Mouse (Mus musculus): ENCODE data around the gene Heatr5b.
A peak's percentile ranks its signal among the peaks of the same experiment; 100 is the strongest.

Heatr5b gene

DNA sequence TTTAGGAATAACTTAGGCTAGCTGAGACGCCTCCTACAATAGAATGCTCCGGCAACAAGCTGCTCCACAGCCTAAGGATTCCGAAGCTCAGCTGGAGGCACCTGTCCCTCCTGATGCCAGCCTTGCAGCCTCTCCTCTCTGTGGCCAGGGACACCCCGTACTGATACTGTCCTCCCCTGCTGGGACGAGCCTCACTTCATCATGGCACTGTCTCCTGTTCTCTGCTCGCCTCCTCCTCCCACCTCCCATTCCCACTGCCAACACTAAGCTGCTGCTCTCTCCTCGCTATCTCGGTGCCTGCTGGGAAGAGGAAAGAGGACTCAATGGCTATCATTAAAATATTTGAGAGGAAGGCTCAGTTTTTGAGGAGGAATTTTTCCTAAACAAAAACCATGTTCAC lies 67.6 kb downstream of the Heatr5b start:
- no peak for DNase-seq (ENCODE audit: low spot score)

DNA sequence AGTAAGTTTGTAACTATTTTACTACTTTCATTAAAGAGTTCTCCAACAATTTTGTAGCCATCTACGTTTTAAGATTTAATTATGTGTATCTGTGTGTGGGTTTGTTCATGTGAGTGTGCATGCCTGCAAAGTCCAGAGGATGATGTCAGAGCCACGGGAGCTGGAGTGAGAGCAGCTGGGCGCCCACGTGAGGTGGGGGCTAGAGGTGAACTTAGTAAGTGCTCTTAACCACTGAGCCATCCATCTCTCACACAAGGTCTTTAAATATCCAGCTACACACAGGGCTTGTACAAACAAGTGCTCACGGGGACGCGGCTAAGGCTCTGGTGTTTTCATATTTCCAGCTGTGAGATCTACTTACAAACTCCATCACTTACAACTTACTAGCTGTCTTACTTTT lies 69.1 kb downstream of the Heatr5b start:
- no peak for DNase-seq (ENCODE audit: low spot score)

DNA sequence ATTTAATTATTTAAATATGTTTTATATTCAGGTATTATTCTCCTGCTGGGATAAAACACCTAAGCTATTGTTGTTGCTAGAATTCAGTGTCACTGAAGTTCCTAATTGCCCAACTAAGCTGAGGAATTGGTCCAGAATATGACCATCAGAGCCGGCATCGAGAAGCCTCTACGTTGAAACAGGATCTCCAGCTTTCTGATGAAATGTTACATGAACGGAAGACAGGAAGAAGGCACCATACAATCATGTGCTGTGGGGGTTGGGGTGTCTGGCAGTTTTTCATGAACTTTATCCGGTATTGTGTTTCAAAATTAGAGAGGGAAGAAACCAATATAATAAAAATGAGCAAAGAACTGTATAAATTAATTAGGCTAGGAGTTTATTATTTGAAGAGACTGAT lies 71.9 kb downstream of the Heatr5b start:
- no peak for DNase-seq (ENCODE audit: low spot score)

DNA sequence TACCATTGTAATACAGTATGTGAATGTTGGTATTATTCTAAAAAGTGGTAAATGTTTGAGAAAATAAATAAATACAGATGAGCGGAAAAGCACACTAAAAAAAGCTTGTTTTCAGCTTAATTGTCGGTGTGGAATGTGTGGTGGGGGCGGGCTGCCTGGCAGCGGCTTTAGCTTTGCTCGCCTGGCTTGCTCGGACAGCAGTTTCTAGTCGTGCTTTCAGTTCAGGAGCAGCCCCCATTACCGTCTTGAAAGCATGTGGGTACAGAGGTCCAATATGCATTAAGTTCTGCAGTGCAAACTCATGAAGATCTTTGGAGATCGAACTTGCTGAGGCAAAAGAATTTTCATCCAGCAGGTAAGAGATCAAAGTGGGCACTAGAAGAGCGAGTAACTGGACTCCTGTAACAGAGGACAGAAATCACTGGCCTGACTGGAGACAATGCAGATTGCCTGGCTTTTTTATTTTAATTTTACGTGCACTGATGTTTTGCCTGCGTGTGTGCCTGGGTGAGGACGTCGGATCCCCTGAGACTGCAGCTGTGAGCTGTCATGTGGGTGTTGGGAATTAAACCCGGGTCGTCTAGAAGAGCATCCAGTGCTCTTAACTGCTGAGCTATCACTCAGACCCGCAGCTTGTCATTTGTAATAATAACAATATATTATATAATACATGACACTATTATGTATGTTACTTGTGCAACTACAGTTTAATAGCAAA lies 82.1 kb downstream of the Heatr5b start:
- DNase-seq (ENCODE audit: low spot score): no peak

DNA sequence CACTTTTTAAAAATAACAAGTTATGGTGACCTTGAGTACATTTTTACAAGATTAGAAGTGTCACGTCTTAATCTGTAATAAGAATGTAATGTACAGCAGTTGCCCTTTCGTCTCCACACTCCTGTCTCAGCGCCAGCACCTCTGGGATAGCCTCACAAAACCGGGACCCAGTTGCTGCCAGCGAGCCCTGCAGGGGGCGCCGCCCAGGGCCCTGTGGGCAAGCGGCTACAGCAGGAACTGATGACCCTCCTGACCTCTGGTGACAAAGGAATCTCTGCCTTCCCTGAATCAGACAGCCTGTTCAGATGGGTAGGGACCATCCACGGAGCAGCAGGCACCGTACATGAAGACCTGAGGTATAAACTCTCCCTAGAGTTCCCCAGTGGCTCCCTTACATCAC lies 83.1 kb downstream of the Heatr5b start:
- DNase-seq (ENCODE audit: low spot score): no peak

DNA sequence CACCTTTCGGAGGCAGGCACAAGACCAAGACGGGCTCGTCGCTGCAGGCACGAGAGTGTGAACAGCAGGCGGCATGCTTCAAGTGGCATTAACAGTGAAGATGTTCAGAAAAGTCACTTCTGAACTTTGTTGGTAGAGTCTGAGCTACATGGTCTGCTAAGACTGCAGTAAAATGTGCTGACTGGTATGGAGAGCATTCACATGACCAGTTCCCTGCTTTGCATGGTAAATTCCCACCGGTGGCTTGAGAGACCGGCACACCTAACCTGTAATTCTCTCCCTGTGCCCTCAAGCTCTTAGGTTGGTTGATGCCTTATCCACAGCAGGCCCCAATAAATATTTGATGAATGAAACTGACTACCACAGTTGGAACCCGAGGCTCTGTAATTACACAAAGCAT lies 86.7 kb downstream of the Heatr5b start:
- no peak for DNase-seq (ENCODE audit: low spot score)

DNA sequence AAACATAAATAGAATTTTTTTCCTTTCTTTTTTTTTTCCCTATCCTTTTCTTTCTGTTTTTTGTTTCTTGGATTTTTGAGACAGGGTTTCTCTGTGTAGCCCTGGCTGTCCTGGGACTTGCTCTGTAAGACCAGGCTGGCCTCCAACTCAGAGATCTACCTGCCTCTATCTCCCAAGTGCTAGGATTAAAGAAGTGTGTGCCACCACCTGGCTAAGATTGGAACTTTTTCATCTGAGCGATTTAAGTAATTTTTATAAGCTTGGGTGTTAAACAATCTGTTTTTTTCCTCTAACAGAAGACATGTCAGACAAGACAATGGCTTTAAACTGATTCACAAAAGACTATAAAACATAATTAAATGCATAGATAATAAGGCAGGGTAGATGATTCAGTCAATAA lies 96.7 kb downstream of the Heatr5b start:
- DNase-seq (ENCODE audit: low spot score): no peak

DNA sequence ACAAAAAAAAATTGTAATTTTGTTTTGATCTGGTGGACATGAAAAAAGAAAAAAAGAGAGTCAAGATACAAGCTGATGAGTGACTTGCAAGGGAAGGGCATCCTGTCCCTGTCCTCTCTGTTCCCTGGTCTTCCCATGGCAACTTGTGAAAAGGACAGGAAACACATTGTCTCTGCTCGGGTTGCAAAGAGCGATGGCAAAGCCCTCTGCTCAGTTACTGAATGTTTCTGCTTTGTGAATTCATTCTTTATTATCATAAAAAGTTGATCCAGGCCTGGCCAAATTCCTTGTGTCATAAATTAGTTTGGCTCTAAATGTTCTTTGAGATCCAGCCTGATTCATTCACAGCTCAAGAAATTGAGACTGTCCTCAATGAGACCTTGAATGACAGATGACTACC lies 97.4 kb downstream of the Heatr5b start:
- DNase-seq (ENCODE audit: low spot score): no peak

DNA sequence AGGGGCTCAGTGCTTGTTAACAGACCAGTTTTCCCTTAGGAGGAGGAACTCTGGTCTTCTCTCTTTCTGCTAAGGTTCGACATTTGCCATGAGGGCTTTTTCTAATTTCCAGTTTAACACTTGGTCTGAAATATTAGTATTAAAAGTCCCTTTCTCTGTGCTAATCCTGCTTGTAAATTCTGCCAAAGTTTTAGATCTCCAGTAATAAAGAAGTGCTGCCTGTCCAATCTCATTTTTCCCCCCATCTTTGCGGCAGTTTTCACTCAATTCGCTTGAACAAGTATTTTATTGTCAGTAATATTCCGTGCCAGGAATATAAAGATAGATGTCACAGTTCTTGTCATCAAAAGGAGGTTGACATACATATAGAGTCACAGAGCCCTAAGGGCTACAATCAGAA lies 98.1 kb downstream of the Heatr5b start, which contains the start of gene Strn:
Gene Strn (minus strand): TSS at position 101 of the 400 bp plus-strand sequence.
- DNase-seq (ENCODE audit: low spot score): no peak

DNA sequence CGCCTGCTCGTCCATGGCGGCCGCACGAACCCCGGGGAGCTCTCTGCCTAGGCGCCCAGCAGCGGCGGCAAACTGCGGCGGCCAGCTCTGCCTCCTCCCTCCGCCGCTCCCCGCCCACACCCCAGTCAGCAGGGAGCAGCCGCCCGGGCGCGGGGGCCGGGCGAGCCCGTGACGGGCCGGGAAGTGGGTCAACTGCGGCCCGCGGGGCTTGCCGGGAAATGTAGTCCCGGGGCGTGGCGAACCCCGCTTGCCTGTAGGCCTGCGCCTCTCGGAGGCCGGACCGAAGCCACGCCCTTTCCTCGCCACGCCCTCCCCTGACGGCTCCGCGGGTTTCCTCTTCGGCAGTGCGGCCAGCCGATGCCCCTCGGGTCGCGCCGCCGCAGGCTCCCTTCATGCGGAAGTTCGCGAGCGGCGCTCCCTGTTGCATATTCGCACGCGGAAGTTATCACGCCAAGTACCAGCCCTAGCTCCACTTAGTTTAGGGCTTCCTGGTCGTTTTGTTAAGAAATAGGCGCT lies 98.6 kb downstream of the Heatr5b start:
- DNase-seq (ENCODE audit: low spot score): peak; percentile 84

DNA sequence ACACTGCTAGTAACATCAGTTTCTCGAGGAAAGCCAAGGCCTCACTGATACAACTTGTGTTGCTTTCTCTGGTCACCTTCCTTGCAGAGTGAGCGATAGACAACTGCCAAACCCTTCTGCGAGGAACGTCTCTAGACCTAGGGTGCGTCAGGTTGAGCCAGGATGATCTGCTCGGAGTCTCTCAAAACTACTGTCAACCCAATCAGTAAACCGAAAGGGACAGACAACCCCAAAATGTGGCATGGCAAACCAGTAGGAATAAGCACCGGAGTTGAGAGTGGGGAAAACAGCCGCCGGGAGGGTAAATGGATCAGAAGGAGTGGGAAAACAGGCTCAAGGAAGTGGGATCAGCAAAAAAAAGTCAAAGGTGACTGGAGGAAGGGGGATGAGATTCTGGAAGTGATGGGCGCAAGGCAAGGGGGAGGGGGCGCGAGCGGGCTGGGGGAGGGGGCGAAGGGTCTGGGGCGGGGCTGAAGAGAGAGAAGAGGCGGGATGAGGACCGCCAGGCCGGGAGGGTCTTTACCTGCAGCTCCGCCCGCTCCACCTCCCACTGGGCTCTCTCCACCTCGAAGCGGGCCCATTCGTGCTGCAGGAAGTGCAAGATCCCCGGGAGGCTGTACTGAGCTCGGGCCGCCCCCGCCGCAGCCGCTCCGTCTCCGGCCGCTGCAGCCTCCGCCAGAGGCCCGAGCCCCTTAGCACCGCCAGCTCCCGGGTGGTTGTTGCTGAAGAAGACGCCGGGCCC lies 99.3 kb downstream of the Heatr5b start:
- no peak for DNase-seq (ENCODE audit: low spot score)

DNA sequence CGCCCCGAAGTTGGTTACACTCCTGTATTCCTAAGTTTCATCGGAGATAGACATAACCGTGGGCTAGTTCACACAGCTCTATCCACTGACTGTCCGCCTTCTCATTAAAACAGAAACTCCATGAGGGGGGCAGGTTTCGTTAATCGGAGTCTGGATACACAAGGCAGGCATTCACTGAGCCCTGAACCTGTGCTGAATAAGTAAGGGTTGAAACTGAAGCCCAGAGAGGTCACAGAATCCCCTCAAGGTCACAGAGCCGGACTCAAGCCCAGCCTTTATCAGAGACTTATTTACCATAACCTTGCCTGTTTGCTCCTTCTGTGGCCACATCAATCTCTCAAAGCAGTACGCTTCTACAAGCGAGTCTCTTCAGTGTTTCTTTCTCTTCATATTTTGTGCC lies 100.4 kb downstream of the Heatr5b start:
- no peak for DNase-seq (ENCODE audit: low spot score)

DNA sequence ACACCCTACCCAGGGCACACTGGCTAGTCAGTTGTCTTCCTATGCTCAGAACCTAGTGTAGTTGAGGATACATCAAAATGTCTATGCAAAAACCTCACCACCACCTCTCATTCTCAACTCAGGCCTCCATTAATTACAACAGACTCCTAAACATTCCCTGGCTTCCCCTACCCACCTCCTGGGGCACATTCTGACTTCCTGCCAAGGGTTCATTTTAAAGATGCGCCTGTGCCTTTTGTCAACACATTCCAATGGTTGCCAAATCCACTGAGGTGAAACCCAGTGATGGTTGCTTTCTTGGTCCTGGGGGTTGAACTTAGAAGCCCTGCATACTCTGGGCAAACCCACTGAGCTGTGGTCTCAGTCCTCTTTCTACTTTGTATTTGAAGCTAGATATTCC lies 103.1 kb downstream of the Heatr5b start:
- DNase-seq (ENCODE audit: low spot score): no peak

DNA sequence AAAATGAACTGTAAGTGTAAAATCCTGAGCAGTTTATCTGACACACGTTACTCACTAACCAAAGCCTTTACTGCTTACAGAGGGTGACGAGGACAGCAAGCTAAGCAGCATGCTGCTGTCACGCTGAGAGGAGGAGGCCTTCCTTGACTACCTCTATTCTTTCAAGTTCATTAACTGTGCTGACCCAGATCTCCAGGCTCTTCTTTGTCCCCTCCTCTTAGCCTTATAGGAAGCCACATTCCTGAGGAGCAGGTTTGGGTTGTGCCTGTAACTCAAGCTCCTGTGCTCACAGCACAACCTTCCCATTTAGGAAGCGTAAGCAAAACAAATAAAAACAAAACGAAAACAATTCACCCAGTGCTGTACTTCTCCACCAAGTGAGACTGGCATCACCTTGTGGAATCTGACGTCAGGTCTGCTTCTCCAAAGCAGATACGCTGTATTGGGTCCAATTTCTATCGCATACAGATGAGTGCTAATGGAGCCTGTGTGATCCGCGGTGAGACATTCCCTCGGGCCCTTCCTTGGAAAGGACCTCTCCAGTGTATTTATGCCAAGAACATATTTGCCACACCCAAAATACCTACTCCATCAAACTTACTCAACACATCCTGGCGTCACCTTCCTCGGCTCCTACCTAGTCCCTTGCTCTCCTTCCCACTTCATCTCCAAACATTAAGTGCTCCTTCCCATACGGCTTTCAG lies 108.3 kb downstream of the Heatr5b start:
- DNase-seq (ENCODE audit: low spot score): no peak

DNA sequence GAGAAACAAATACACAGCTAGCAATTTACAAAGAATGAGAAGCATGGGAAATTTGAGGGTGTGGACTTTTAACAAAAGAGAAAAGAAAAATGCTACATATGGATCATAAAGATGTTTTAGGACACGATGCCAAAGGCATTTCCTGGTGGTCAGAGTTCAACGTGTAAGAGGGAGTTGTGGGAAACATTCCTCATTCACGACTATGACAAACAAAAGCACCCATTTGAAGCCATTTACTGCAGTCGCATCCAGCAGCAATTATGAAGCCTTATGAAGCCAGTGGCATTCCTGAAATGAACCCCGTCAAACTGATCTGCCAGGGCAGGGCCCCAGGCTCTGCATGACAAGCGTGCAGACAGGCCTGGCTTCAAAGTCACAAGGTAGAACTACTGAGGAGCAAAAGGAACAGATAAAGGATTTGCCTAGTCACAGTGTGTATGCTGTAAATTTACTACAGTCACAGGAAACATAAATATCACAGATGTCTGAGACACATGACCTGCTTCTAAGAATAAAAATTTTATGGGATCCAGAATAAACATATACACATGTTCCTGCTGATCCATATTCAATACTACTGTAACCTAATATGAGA lies 110.6 kb downstream of the Heatr5b start:
- DNase-seq (ENCODE audit: low spot score): no peak

DNA sequence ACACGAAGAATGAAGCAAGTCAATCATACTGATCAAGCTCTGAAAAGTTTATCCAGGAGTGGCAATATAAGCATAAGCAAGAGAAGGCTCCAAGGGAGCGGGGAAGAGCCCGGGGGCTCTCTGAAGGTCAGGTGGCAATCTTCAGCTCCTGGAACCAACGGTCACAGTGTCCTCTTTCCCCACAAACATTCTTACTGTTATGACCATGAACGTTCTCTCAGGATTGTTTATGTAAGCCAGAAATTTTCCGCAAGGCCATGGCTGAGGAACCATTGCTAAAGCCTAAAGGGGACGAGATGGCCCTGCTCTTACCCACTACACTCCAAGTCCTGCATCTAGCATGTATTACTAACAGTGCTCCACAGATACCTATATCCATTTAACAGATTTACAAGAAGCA lies 113.5 kb downstream of the Heatr5b start:
- DNase-seq (ENCODE audit: low spot score): no peak

DNA sequence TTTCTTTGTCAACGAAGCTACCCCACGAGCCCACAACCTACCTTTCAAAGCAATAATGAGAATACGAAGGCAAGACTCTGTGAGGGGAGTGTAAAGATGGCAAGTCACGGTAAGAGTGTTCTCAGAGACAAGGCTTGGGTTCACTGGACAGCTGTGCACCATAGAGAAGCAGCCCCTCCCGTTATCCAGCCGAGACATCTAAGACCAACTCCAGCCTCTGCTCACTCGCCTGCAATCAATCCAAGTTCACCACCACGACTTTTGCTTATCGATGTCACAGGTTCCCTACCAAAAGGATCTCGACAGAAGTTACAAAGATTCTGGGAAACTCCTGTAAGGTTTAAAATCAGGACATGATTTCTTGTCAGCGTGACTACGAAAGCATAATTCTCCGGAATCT lies 116.1 kb downstream of the Heatr5b start:
- no peak for DNase-seq (ENCODE audit: low spot score)

DNA sequence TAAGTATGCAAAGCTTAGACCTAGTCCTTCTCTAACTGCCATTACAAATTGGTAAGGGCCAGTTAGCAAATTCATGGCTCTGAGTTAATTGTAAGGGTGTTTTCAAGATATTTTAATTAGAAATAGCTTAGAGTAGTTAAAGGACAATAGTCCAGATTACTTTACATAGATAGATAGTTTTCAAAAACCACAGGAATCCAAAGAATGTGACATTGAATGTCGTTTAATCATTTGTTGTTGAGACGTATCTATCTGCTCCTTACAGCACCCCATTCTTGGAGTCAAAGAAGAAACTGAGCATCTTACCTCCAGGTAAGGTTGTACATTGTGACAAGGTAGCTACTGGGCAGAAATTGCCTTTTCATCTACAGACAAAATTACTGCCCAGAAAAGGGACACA lies 124.9 kb downstream of the Heatr5b start:
- DNase-seq (ENCODE audit: low spot score): no peak

DNA sequence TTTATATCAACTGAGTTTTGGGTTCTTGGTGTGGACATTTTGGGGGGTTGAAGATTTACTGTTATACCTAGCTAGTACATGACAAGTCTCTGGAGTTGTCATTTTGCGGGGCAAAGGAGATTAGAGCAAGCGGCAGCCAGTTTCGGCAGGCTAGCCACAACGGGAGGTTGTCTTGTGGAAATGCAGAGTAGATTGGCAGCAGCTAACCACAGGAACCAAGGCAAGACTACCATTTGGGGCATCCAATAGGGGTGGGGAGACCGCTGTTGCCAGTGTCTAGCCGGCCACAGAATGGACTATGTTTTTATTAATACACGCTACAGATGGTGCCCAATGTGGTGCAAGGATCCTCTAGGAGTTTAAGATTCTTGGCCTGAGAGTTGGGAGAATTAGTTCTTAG lies 126.7 kb downstream of the Heatr5b start:
- DNase-seq (ENCODE audit: low spot score): no peak

DNA sequence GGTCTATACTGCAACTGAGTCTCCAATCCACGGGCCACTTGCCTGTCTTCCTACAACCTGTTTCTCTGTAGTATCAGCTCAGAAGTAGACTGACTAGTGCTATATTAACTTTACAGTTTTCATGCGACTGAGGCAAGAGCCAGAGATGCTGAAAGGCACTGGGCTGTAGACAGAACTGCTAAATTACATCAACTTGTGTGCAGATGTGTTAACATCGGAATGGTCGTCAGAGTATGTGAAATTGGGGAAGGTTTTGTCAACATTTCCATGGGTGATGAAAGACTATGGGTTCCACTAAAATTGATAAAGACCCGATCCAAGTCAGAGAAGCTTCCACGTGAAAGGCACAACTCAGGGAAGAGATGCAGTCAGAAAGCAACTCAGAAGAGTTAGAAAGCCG lies 132.2 kb downstream of the Heatr5b start:
- no peak for DNase-seq (ENCODE audit: low spot score)
